Mouse (Mus musculus) embryonic facial prominence, embryonic 12.5 days (tissue): ENCODE measurements around the gene Tmem259. TPM values are rescaled to one million over a fixed set of nuclear protein-coding genes. Genes with fewer than 3 reads are reported as not detected.

Experiments used
- ATAC-seq: fragments of 200-750 bp; cut with Nextera tagmentation; 2 replicates; pipeline ENCODE4 v1.8.0; 2017; ENCODE audit not compliant: insufficient number of reproducible peaks, insufficient read depth, low FRiP score, low TSS enrichment
- H3K27ac ChIP-seq: fragments of 300-500 bp; sonication (generic); 2 replicates; pipeline ENCODE4 v1.5.1; 2016; ENCODE audit warnings: mild to moderate bottlenecking
- H3K27me3 ChIP-seq: fragments of 300-500 bp; sonication (generic); 2 replicates; pipeline ENCODE4 v1.6.1; 2016; ENCODE audit warnings: mild to moderate bottlenecking, moderate library complexity
- H3K36me3 ChIP-seq: fragments of 300-500 bp; sonication (generic); 2 replicates; pipeline ENCODE4 v1.6.1; 2016; ENCODE audit warnings: mild to moderate bottlenecking
- H3K4me1 ChIP-seq: fragments of 300-500 bp; sonication (generic); 2 replicates; pipeline ENCODE4 v1.6.1; 2016
- H3K4me2 ChIP-seq: fragments of 300-500 bp; sonication (generic); replicated peaks from 2 replicates; pipeline ENCODE4 v1.6.1; 2016; ENCODE audit warnings: mild to moderate bottlenecking, moderate library complexity
- H3K4me3 ChIP-seq: fragments of 300-500 bp; sonication (generic); 2 replicates; pipeline ENCODE4 v1.5.1; 2016; ENCODE audit warnings: mild to moderate bottlenecking
- H3K9ac ChIP-seq: fragments of 300-500 bp; sonication (generic); 2 replicates; pipeline ENCODE4 v1.6.1; 2016; ENCODE audit warnings: mild to moderate bottlenecking, moderate library complexity
- H3K9me3 ChIP-seq: fragments of 300-500 bp; sonication (generic); 2 replicates; pipeline ENCODE4 v1.6.1; 2016; ENCODE audit warnings: mild to moderate bottlenecking, moderate library complexity
- WGBS: fragments of 180-500 bp; shearing (Covaris S2); methylation state at CpG from one replicate; pipeline ENCODE4 v1.1.7; 2016; 5-methylcytosine and 5-hydroxymethylcytosine counted together
- polyA plus RNA-seq: library from polyadenylated mRNA; unstranded; fragments of >200 nt; fragmentation: Nextera tagmentation; extraction: Ambion mirVana; gene quantifications from 2 replicates; pipeline ENCODE4 v1.2.1, GENCODE M21; 2016

Gene Tmem259
- polyA plus RNA-seq: 24.3 and 25.9 TPM in 2 replicates

DNA sequence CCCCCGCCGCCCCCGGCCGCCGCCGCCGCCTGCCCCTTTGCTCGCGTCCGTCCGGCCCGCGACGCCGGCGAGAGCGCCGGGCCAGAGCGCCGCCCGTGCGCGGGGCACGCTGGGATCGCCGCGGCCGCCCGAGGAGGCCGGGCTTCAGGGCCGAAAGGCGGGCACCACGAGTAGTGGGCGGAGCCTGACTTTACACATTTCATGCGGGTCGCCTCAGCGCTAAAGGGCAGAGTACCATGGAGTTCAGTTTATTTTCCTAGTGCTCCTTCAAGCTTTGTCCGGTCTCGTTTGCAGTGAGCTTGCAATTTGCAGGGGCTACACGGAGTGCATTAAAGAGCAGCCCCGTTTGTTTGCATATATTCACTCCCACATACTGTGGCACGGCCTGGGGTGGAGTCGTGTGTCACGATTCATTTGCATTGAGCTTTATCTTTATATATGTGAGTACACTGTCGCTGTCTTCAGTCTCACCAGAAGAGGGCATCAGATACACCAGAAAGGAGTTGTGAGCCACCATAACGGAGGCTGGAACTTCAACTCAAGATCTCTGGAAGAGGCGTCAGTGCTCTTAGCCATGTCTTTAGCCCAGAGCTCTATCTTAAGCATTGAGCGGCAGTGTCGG lies at the start of gene Tmem259:
Gene Tmem259 (minus strand): TSS at position 136 of the 622 bp plus-strand sequence.
- no peaks in the 10 kb centered on the region for H3K9me3 ChIP-seq
- H3K27me3 ChIP-seq: no peaks in the 10 kb centered on the region
- peak within 1 kb of the TSS; percentile 90 for H3K4me2 ChIP-seq
- peak within 1 kb of the TSS; percentile 76 for H3K4me3 ChIP-seq
- peak within 1 kb of the TSS; percentile 87 for H3K9ac ChIP-seq
- peaks cover 41% of the 10 kb centered on the region for H3K4me1 ChIP-seq
- WGBS: under 1% methylated on average over 49 of the region's 49 CpGs
- H3K36me3 ChIP-seq: peaks cover 14% of the 10 kb centered on the region
- H3K27ac ChIP-seq: peak within 1 kb of the TSS; percentile 93
- ATAC-seq: peak; percentile 71

- H3K9ac ChIP-seq: no peak overlapping the region
- no peak for ATAC-seq
- peaks cover 37% of the 10 kb centered on the region for H3K36me3 ChIP-seq
- no peaks in the 10 kb centered on the region for H3K27me3 ChIP-seq
- no peak overlapping the region for H3K4me2 ChIP-seq
- H3K9me3 ChIP-seq: no peaks in the 10 kb centered on the region
- WGBS: 65% methylated on average over 5 of the region's 5 CpGs
- H3K27ac ChIP-seq: peak overlapping the region; percentile 14; the same call in 1 of the 2 replicates
- no peak overlapping the region for H3K4me3 ChIP-seq
- H3K4me1 ChIP-seq: peaks cover 2% of the 10 kb centered on the region
Measured at GRCm38 (mm10) chr10:80032799-80033480, 48.8 kb upstream of the Tmem259 start.

DNA sequence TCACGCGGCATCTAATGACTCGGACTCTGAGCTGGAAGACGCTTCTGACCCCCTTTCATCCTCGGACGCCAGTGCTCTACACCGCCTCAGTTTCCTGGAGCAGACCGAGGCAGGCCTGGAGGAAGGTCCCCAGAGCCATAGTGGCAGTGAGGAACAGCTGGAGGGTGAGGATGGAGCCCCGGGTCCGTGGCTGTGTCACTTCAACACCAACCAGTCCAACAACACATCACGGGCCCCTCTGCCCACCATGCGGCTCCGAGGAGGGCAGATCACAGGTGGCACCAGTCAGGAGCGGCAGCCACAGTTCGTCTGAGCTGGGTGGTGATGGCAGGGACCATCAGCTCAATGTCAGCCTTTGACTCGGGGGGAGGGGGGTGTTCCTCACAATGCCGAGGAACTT lies 46.6 kb upstream of the Tmem259 start:
- no peak overlapping the region for H3K4me3 ChIP-seq
- WGBS: 85% methylated on average over 17 of the region's 17 CpGs
- peaks cover 15% of the 10 kb centered on the region for H3K36me3 ChIP-seq
- no peaks in the 10 kb centered on the region for H3K4me1 ChIP-seq
- H3K27ac ChIP-seq: no peak overlapping the region
- no peak for ATAC-seq
- H3K27me3 ChIP-seq: no peaks in the 10 kb centered on the region
- no peak overlapping the region for H3K9ac ChIP-seq
- H3K9me3 ChIP-seq: no peaks in the 10 kb centered on the region
- H3K4me2 ChIP-seq: no peak overlapping the region

- 88% methylated on average over 9 of the region's 9 CpGs for WGBS
- no peaks in the 10 kb centered on the region for H3K9me3 ChIP-seq
- no peaks in the 10 kb centered on the region for H3K4me1 ChIP-seq
- no peak overlapping the region for H3K9ac ChIP-seq
- H3K27me3 ChIP-seq: no peaks in the 10 kb centered on the region
- no peak overlapping the region for H3K27ac ChIP-seq
- H3K4me3 ChIP-seq: no peak overlapping the region
- H3K4me2 ChIP-seq: no peak overlapping the region
- peaks cover 10% of the 10 kb centered on the region for H3K36me3 ChIP-seq
- ATAC-seq: no peak
Measured at GRCm38 (mm10) chr10:80030191-80030590, 46.1 kb upstream of the Tmem259 start.

DNA sequence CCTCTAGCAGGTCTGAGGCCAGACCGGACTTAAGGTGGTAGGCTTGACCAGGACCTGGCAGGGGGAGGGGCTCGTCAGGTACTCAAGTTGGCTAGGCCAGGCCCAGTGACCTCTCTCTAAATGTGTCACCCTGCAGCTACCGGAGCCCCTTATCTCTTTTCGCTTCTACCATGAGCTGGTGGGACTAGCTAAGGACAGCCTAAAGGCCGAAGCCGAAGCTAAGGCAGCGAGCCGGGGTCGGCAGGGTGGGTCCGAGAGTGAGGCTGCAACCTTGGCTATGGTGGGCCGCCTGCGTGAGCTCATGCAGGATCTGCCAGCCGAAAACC lies 44.4 kb upstream of the Tmem259 start:
- WGBS: 93% methylated on average over 13 of the region's 13 CpGs
- no peak for ATAC-seq
- no peaks in the 10 kb centered on the region for H3K36me3 ChIP-seq

GRCm38 (mm10) chr10:80027681-80028520 lies 43.8 kb upstream of the Tmem259 start:
- no peak overlapping the region for H3K4me2 ChIP-seq
- 70% methylated on average over 20 of the region's 20 CpGs for WGBS
- ATAC-seq: peak; percentile 32; the same call in 1 of the 2 replicates
- H3K27me3 ChIP-seq: no peaks in the 10 kb centered on the region
- no peak overlapping the region for H3K4me3 ChIP-seq
- no peaks in the 10 kb centered on the region for H3K9me3 ChIP-seq
- no peak overlapping the region for H3K9ac ChIP-seq
- no peak overlapping the region for H3K27ac ChIP-seq
- H3K4me1 ChIP-seq: no peaks in the 10 kb centered on the region
- no peaks in the 10 kb centered on the region for H3K36me3 ChIP-seq

More for the DNA sequence above, 44.4 kb upstream of the Tmem259 start:
- no peak overlapping the region for H3K9ac ChIP-seq
- no peaks in the 10 kb centered on the region for H3K9me3 ChIP-seq
- H3K4me1 ChIP-seq: no peaks in the 10 kb centered on the region
- H3K27me3 ChIP-seq: no peaks in the 10 kb centered on the region
- no peak overlapping the region for H3K4me2 ChIP-seq
- H3K27ac ChIP-seq: no peak overlapping the region
- no peak overlapping the region for H3K4me3 ChIP-seq

DNA sequence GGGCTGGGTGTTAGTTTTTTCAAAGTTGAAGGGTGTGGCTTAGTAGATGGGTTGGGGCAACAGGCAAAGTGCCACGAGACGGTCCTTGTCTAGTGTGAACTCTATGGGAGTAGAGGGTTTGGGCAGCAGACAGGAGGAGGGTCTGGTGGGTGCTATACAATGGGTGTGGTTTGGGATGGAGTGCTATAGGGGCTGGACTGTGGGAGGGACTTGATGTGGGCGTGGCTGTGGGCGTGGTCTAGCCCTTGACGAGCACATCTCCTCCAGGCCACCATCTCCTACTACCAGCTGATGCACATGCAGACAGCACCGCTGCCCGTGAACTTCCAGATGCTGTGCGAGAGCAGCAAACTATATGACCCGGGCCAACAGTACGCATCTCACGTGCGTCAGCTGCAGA lies 41.8 kb upstream of the Tmem259 start:
- H3K4me1 ChIP-seq: no peaks in the 10 kb centered on the region
- H3K4me3 ChIP-seq: no peak overlapping the region
- H3K27me3 ChIP-seq: no peaks in the 10 kb centered on the region
- H3K4me2 ChIP-seq: no peak overlapping the region
- no peaks in the 10 kb centered on the region for H3K9me3 ChIP-seq
- H3K9ac ChIP-seq: no peak overlapping the region; the same call in 1 of the 2 replicates
- no peak overlapping the region for H3K27ac ChIP-seq
- no peaks in the 10 kb centered on the region for H3K36me3 ChIP-seq
- WGBS: 62% methylated on average over 12 of the region's 12 CpGs
- ATAC-seq: no peak

GRCm38 (mm10) chr10:80025463-80025862 lies 41.3 kb upstream of the Tmem259 start:
- no peaks in the 10 kb centered on the region for H3K9me3 ChIP-seq
- no peak overlapping the region for H3K9ac ChIP-seq
- H3K36me3 ChIP-seq: no peaks in the 10 kb centered on the region
- H3K27me3 ChIP-seq: no peaks in the 10 kb centered on the region
- no peak overlapping the region for H3K4me2 ChIP-seq
- no peak for ATAC-seq
- H3K27ac ChIP-seq: no peak overlapping the region
- H3K4me1 ChIP-seq: peaks cover 3% of the 10 kb centered on the region; the same call in 1 of the 2 replicates
- no peak overlapping the region for H3K4me3 ChIP-seq
- WGBS: 75% methylated on average over 10 of the region's 10 CpGs

- H3K4me3 ChIP-seq: no peak overlapping the region
- H3K4me2 ChIP-seq: no peak overlapping the region
- H3K9me3 ChIP-seq: no peaks in the 10 kb centered on the region
- H3K27me3 ChIP-seq: peaks cover 3% of the 10 kb centered on the region; the same call in 1 of the 2 replicates
- H3K4me1 ChIP-seq: peaks cover 8% of the 10 kb centered on the region; the same call in 1 of the 2 replicates
- H3K36me3 ChIP-seq: no peaks in the 10 kb centered on the region
- WGBS: 63% methylated on average over 4 of the region's 4 CpGs
- no peak overlapping the region for H3K27ac ChIP-seq
- H3K9ac ChIP-seq: no peak overlapping the region
- no peak for ATAC-seq
Measured at GRCm38 (mm10) chr10:80025044-80025347, 40.9 kb upstream of the Tmem259 start.

DNA sequence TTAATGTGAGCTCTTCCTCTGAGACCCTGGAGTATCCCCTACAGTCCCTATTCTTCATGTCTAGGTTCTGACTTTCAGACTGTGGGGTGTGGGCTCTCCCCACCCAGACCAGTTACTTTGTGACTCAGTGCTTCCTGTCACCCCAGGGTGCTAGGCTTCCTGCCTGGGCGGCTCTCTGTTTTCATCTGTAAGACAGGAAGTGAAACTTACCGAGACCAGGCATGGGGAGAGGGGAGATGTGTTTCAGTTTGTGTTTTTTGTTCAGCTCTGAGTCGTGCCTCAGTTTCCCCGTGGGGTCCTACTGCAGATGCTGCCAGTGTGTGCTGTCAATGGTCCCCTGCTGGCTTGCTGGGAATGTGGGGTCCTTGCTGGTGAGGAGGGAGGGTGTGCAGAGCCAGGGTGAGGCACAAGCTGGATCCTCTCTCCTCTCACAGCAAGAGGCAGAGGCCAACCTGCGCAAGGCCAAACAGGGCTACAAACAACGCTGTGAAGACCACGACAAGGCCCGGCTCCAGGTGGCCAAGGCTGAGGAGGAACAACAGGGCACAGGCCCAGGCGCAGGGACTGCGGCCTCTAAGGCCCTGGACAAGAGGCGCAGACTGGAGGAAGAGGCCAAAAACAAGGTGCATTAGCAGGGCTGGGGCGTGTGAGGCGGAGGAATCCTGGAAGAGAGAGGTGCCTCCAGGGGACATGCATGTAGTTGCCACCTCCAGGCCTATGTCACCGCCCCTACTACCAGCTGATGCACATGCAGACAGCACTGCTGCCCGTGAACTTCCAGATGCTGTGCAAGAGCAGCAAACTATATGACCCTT lies 40.3 kb upstream of the Tmem259 start:
- peaks cover 10% of the 10 kb centered on the region; the same call in 1 of the 2 replicates for H3K4me1 ChIP-seq
- no peak overlapping the region for H3K4me3 ChIP-seq
- H3K36me3 ChIP-seq: no peaks in the 10 kb centered on the region
- no peak overlapping the region; the same call in 1 of the 2 replicates for H3K9ac ChIP-seq
- no peak overlapping the region for H3K27ac ChIP-seq
- peaks cover 3% of the 10 kb centered on the region; the same call in 1 of the 2 replicates for H3K27me3 ChIP-seq
- H3K4me2 ChIP-seq: no peak overlapping the region
- no peak for ATAC-seq
- no peaks in the 10 kb centered on the region for H3K9me3 ChIP-seq
- WGBS: 78% methylated on average over 15 of the region's 15 CpGs

DNA sequence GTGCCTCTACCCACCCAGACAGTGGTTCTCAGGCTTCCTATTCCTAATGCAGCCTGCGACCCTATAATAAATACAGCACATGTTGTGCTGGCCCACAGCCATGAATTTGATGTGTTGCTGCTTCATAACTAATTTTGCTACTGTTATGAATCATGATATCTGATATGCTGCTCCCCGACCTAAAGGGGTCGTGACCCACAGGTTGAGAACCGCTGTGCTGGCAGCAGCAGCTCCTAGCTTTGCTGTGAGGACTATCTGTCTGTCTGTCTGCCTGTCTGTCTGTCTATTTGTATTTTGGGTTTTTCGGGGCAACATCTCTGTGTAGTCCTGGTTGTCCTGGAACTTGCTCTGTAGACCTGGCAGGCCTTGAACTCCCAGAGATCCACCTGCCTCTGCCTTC lies 39.6 kb upstream of the Tmem259 start:
- WGBS: 88% methylated on average over 5 of the region's 5 CpGs
- Histone ChIP-seq H3K27ac (no peak overlapping the region), H3K9me3 (no peaks in the 10 kb centered on the region), H3K27me3 (peaks cover 7% of the 10 kb centered on the region; the same call in 1 of the 2 replicates), H3K36me3 (no peaks in the 10 kb centered on the region), H3K9ac (no peak overlapping the region), H3K4me1 (peaks cover 16% of the 10 kb centered on the region), H3K4me2 (no peak overlapping the region), H3K4me3 (no peak overlapping the region)
- ATAC-seq: no peak
